Mouse (Mus musculus) mouse trophoblast stem cell (cell line): ENCODE results near the gene Tmem120b.

Experiments
- in situ Hi-C, 2 experiments: fragments of 300-500 bp; cut with MseI, MboI; formaldehyde crosslinking; loops; 2 replicates in 1 of 2; 3 replicates in 1 of 2; pipeline ENCODE4 v1.15.1; 2025

Gene Tmem120b

DNA sequence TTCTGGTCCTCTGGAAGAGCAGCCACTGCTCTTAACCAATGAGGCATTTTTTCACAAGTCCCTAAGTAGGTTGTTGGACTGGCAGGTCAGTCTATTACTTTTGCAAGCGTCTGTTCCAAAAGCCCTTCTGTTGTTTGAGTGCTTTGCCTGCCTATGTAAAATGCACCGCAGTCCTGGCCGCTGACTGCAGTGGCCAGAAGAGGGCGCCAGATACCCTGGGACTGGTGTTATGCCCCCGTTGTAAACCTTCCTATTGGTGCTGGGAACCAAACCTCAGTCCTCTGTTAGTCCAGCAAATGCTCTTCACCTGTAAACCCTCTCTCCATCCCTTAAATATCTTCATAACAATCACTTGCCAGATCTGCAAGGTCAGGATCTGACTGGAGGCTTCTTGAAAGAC, 16.5 kb upstream of the Tmem120b start:
- in situ Hi-C loops, result no loop called here

DNA sequence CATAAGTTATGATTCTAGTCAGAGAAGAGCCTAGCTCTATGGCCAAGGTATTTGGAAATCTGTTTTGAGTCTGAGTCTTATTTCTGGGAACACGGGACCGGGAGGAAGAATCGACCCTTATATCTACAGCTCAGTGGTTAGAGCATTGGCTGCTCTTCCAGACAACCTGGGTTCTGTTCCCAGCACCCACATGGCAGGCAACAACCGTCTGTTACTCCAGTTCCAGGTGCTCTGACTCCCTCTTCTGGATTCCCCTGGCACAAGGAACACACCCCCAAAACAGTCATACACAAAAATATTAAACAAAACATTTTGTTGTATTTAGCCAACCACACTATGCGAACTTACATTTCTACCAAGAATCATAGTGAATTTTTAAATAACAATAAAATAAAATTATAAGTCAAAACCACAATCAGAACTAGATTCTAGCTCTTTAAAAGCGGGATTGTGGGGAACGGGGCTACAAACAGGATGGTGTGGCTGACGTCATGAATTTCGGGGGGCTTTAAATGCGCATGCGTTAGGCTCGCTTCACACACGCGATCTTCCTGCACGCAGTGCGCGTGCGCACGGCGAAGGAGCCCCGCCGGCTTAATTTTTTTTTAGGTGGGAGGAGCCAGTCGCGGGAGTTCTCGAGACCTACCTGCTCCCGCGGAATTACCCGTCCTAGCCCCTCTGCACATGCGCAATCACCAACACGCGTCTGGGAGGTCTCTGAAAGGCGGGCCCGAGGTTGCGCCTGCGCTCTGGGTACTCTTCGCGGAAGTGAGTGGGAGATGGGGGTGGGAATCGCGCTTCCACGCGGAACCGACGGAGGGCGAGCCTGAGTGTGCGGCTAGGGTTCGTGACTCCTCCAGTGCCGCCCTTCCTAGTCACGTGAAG, 10.6 kb upstream of the Tmem120b start:
- in situ Hi-C loops, result no loop called here

- in situ Hi-C loops, result no loop called here
Measured at GRCm38 (mm10) chr5:123058251-123059102, 9.7 kb upstream of the Tmem120b start.

- in situ Hi-C loops, result loop anchor here in 1 of 2 experiments (5.0 to 10.0 kb wide), 2 partner anchors 55 to 112 kb away; no protein-coding TSS in a partner anchor
Measured at GRCm38 (mm10) chr5:123059757-123060520, 8.3 kb upstream of the Tmem120b start.

- in situ Hi-C loops, result loop anchor here in 1 of 2 experiments (5.0 to 10.0 kb wide), 2 partner anchors 54 to 111 kb away; no protein-coding TSS in a partner anchor
Measured at GRCm38 (mm10) chr5:123060706-123061401, 7.4 kb upstream of the Tmem120b start.

DNA sequence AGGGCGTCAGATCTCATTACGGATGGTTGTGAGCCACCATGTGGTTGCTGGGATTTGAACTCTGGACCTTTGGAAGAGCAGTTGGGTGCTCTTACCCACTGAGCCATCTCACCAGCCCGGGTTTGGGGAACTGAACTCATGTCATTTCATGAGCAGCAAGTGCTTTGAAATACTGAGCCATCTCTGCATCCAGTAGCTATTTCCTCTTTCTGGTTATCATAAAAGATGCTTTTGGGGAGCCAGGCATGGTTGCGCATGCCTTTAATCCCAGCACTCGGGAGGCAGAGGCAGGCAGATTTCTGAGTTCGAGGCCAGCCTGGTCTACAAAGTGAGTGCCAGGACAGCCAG, 6.8 kb upstream of the Tmem120b start:
- in situ Hi-C loops, result loop anchor here in 1 of 2 experiments (5.0 to 10.0 kb wide), 2 partner anchors 53 to 111 kb away; no protein-coding TSS in a partner anchor

DNA sequence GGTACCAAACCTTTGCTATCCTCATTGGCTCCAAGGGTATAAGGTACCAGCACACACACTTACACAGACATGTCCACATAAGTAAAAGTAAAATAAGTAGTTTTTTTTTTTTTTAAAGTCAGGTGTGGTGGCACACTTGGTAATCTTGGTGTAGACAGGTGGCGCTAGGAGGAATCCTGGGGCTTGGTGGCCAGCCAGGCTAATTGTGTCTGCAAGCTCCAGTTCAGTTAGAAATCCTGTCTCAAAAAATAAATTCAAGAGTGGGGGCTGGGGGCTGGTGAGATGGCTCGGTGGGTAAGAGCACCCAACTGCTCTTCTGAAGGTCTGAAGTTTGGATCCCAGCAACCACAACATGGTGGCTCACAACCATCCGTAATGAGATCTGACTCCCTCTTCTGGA, 5.1 kb upstream of the Tmem120b start:
- in situ Hi-C loops, result loop anchor here in 1 of 2 experiments (5.0 to 10.0 kb wide), 2 partner anchors 52 to 109 kb away; no protein-coding TSS in a partner anchor

DNA sequence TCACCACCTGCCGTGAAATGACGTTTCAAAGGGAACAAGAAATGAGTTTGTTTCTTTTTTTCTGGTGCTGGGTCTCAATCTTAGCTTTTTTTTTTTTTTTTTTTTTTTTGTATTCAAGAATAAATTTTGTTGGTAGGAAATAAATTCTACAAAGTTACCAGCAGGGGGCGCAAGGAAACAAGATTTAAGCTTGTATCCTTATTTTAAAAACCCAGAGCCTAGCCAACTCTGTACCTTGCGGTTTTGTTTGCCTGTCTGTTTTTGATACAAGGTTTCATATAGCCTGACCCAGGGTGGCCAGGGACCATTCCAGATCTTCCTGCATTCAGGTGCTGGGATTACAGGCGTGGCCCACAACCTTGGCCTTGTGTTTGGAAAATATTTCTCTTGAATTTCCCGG, 4.0 kb upstream of the Tmem120b start:
- in situ Hi-C loops, result loop anchor here in 1 of 2 experiments (5.0 to 10.0 kb wide), 2 partner anchors 51 to 108 kb away; no protein-coding TSS in a partner anchor

GRCm38 (mm10) chr5:123067395-123067995, 720 bp upstream of the Tmem120b start:
- in situ Hi-C loops, result loop anchor here (5.0 to 10.0 kb wide), 2 partner anchors 47 to 105 kb away; no protein-coding TSS in a partner anchor

DNA sequence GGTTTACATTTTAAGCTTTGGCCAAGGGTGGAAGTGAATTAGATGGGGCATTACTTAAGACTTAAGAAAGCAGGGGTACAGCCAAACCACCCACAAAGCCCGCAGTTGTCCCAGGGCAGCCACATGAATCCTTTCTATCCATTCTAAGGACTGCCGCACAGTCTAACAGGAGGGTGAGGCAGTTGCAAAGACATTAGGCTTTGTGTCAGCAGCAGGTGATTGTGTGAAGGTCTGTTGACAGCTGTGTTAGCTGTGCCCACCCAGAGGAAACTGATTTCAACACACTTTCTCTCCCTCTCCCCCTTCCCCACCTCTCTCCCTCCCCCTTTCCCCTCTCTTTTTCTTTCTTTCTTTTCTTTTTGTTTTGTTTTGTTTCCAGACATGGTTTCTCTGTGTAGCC, 499 bp downstream of the Tmem120b start:
- in situ Hi-C loops, result loop anchor here (5.0 to 10.0 kb wide), 2 partner anchors 46 to 104 kb away; no protein-coding TSS in a partner anchor

DNA sequence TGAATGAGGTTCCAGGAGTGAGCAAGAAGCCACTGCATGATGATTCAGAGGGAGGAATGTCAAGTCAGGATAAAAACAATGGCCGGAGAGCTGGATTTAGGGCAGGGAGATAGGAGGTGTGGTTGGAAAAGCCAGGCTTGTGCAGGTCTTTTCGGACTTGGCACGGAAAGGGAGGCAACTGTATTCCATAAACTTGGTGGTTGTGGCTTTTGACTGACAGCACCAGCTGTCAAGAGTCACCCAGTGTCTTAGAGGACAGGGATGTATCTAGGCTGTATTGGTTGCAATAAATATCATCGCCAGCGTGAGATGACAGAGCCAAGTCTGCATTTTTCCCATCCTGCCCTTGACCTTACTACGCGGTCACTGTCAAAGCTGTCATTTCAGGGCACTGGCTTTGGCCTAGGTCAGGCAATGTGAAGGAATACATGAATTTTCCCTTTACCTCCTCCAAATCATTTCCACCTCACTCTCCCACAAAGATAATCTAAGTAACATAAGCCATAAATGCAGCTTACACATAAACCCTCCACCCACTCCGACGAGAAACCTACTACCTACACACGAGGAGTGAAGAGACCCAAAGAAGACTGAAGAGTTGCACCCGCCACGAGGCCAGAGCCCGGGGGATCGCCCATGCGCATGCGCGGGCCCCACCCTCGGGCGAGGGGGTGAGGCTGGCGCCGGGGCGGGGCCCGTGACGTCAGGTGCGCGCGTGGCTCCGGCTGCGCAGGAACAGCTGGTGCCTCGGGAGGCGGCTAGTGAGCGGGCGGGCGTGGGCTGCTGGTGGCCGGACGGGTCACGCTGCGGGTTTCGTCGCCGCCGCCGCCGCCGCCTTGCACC, 7.6 kb downstream of the Tmem120b start:
- in situ Hi-C loops, result no loop called here

- in situ Hi-C loops, result no loop called here
Measured at GRCm38 (mm10) chr5:123076419-123077281, 8.4 kb downstream of the Tmem120b start.

DNA sequence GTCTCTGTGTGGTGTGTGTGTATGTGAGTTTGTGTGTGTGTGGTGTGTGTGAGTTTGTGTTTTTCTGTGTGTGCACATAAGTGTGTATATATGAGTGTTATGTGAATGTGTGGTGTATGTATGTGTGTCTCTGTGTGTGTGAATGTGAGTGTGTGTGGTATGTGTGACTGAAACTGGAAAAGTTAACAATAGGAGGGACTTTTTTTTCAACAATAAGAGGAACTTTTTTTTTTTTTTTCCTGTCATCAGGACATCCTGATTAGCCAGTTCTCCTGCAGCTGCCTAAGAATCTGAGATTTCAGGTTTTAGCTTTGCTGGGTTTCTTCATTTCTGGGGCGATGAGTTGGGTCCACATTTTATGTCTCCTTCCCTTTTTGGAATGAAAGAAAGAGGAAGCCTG, 11.4 kb downstream of the Tmem120b start:
- in situ Hi-C loops, result no loop called here

- in situ Hi-C loops, result no loop called here
Measured at GRCm38 (mm10) chr5:123080041-123080440, 11.8 kb downstream of the Tmem120b start.

- in situ Hi-C loops, result no loop called here
Measured at GRCm38 (mm10) chr5:123080510-123080909, 12.3 kb downstream of the Tmem120b start.

DNA sequence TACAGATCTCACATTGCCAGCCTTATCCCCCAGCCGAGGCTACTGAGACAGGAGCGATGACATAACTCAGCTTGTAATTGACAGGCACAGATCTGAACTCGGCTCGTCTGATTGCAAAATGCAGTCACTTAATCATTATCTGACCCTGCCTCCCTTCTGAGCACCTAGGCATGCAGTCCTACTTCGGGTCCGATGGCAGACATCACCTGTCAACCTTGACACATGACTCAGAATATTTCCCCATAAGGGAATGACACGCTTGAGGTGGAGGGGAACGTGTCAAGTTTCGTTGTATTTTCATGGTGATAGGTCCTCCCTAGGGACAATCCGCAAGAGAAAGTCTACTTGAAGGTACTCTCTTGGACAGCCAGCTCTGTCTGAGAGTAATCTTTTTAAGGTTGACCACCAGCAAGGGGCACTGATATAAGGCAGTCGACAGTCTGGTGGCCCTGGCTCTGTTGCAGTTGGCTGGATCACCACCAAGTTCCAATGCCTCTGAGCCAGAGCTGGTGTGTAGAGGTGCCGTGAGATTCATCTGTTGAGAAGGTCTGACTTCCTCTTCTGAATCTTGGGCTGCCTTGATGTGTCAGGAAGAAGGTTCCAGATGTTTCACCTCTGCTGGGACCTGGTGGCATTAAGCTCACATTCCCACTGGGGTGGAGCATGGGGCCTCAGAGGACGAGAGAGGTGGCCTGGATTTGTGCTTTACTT, 15.3 kb downstream of the Tmem120b start:
- in situ Hi-C loops, result no loop called here

- in situ Hi-C loops, result no loop called here
Measured at GRCm38 (mm10) chr5:123086501-123086900, 18.3 kb downstream of the Tmem120b start.

- in situ Hi-C loops, result no loop called here
Measured at GRCm38 (mm10) chr5:123088784-123089183, 20.6 kb downstream of the Tmem120b start.
